Mouse (Mus musculus): Measurements from ENCODE around the gene Camk2d. TPM values are rescaled to one million over a fixed set of nuclear protein-coding genes. Genes with fewer than 3 reads are reported as not detected.

Gene Camk2d
- total RNA-seq, 2 experiments from 2014 or later, result 11.8 to 14.9 TPM

GRCm38 (mm10) chr3:126681051-126681450 lies 84.9 kb downstream of the Camk2d start:
- no peak for ATAC-seq (replicated peaks; ENCODE audit: poor library complexity, severe bottlenecking)

- no peak for ATAC-seq (replicated peaks; ENCODE audit: poor library complexity, severe bottlenecking)
Observed at GRCm38 (mm10) chr3:126681996-126682395, 85.9 kb downstream of the Camk2d start.

DNA sequence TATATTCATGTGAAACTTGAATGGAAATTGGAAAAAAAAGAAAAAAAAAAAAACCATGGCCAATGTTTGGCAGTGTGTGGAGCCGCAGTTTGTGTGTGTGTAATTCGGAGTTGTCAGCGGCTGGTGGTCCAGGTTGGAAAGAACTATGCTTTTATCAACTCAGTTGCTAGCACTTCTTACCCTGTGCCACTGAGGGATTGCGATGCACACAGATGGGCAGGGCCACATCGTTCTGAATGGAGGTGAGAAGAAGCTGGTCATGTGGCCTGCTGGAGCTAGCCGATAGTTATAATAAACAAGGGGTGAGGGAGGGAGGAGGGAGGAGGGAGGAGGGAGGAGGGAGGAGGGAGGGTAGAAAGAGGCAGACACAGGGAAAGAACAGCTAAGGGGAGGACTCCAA lies 89.3 kb downstream of the Camk2d start:
- no peak for ATAC-seq (replicated peaks; ENCODE audit: poor library complexity, severe bottlenecking)

GRCm38 (mm10) chr3:126687150-126687549 lies 91.0 kb downstream of the Camk2d start:
- ATAC-seq (replicated peaks; ENCODE audit: poor library complexity, severe bottlenecking), result no peak

- ATAC-seq (replicated peaks; ENCODE audit: poor library complexity, severe bottlenecking), result no peak
Observed at GRCm38 (mm10) chr3:126688516-126688915, 92.4 kb downstream of the Camk2d start.

DNA sequence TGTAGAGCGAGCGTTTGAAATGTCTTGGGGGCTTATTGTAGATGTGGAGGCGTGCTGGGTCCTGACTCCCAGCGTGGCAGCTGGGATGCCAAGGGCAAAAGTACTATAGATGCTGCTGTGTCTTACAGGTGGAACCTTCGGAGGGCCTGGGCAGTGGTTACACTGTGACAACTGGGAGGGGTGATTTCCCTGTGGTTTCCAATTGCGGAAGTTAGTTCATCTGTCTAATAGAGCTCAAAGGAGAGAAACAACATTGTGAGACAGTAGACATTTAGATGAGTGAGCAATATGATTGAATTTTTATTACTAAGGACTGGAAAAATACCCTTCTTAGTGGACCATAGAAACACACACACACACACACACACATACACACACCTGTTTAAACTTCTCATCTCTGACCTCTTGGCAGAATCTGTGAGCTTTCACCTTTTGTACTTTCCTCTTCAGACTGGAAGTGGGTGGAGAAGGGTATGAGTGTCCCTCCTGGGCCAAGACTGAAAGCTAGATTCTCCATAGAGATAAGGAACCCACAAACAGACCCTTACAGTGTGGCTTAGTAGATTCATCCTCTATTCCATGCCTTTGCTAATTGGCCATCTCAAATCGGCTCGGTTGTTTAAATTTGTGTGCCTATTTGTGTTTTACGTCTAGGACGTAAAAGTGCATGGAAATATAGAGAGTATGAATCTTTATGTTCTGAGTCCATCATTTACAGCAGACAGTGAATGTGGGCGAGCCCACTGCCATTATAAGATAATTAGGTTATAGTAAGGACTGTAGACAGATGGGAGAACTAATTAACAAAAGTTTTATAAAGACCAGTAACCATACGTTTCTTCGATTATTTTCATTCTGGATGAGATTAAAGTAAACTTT lies 94.8 kb downstream of the Camk2d start:
- ATAC-seq (replicated peaks; ENCODE audit: poor library complexity, severe bottlenecking), result peak; percentile 87

DNA sequence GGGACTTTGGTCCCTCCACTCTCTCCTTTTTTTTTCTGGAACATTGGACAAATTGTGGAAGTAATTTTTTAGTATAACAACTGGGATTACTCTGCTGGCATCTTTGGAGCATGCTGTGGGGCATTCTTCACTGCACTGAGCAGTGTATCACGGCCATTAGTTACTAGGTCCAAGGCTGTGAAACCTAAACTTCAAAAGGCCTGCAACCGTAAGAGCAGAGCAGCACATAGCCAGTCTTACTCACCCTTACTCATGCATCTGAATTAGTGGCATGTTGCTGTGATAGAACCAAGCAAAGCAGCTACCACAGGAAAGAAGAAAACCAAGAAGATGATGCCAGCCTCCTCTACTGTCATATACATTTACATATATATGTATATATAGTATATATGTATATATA lies 95.5 kb downstream of the Camk2d start:
- ATAC-seq (replicated peaks; ENCODE audit: poor library complexity, severe bottlenecking), result no peak

GRCm38 (mm10) chr3:126692797-126693196 lies 96.7 kb downstream of the Camk2d start:
- 0 out of 2 replicates have a peak, but pooled peaks have one; percentile 23 for ATAC-seq (replicated peaks; ENCODE audit: poor library complexity, severe bottlenecking)

DNA sequence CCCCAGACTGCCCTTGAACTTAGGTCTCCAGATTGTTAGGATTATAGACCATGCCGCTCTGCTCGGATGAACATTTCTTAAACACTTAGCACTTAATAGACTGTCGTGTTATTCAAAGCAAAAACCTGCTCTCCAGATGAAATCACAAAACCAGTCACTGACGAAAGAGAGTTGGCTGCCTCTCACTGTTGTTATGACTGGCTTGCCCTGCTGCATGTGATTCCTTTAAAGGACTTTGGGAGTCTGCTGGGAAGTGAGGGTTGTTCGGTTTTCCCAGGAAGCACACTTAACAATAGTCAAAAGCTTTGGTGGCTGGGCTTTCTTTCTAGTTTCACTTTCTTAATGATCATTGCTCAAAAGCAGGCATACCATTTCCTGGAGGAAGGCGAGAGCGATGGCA lies 97.2 kb downstream of the Camk2d start:
- no peak for ATAC-seq (replicated peaks; ENCODE audit: poor library complexity, severe bottlenecking)

DNA sequence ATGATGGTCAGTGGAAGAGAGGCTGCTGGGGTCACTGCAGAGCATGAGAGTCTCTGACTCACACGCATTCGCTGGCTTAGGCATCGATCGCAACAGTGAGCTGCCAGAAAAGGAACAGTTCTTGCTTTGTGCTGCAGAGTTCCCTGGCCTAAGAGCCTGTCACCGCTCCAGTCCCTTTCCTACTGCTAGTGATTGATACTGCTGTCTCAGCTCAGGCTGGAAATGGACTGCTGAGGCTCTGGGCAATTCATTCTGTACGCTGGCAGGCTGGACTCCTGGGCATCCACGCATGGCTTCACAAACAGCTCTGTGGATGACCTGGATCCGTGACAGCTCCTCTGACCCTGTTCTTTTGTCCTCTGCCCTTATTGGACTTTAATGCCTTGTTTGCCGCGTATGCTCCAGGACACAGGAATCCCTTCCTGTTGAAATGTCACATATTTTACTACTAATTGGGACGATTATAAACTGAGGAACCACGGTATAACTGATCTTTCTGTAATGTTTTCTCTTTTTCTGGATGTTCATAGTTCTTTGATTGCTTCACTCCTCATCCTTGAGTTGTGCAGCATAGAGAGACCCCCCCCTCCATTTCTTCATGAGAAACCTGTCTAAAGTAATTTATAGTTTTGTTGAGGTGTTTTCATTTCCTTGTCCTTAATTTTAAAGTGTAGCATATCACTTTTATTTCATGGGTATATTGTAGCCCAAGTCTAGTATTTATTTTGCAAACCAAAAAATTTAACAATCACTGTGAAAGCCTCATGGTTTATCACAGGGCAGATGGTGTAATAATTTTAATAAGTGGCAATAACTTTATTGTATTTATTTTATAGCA lies 99.6 kb downstream of the Camk2d start:
- ATAC-seq (replicated peaks; ENCODE audit: poor library complexity, severe bottlenecking), result no peak

DNA sequence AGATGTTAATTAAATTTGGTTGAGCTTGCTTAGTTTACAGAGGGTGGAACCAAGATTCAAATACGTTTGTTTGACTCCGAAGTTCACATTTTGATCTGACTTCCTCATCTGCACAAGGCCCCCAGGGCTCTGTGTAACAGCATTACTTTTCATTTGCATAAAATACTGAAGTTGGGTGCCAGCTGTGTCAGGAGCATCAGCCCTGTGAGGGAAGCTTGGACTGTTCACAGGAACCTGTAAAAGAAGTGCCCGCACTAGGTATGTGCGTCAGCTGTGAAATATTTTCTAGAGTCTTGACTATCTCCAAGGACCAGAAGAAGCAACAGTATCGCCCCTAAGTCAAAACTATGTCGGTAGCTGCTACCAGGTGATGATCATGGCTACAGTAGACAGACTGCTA lies 100.5 kb downstream of the Camk2d start:
- ATAC-seq (replicated peaks; ENCODE audit: poor library complexity, severe bottlenecking), result peak; percentile 81

GRCm38 (mm10) chr3:126699740-126700139 lies 103.6 kb downstream of the Camk2d start:
- no peak for ATAC-seq (replicated peaks; ENCODE audit: poor library complexity, severe bottlenecking)

DNA sequence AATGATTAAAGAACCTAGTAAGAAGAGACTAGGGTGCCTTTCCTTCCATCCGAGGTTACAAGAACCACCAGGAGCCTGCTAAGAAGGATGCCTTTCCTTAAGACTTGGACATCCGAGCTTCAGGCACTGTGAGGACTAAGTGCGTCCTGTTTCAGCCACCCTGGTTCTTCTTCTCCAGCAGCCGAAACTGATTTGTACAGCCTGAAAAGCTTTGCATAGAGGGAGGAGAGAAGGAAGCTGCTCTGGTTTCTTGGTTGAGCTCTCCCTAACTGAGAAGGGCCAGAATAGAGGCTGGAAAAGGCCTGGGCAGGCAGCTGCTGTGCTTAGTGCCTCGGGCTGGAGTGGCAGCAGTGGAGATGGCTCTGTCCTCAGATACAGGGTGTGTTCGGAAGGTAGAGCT lies 105.0 kb downstream of the Camk2d start:
- ATAC-seq (replicated peaks; ENCODE audit: poor library complexity, severe bottlenecking), result no peak

DNA sequence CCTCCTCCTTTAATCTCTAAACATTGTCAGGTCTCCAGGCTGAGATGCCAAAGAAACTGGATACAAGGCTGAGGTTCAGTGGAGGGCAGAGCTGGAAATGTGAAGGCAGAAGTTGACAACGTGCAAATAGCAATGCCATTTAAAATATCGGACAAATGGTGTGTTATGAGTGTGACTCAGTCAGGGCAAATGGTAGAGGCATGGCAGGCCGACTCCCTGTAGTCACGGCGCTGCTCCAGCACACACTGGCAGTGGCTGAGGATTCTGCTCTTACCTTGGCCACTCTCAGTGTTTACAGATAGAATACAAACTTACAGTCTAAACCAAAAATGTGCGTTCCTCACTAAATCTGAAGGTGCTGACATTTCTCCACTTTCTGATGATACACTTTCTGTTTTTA lies 105.5 kb downstream of the Camk2d start:
- ATAC-seq (replicated peaks; ENCODE audit: poor library complexity, severe bottlenecking), result no peak

- no peak for ATAC-seq (replicated peaks; ENCODE audit: poor library complexity, severe bottlenecking)
Observed at GRCm38 (mm10) chr3:126705490-126705889, 109.4 kb downstream of the Camk2d start.

GRCm38 (mm10) chr3:126714281-126714680 lies 118.2 kb downstream of the Camk2d start:
- ATAC-seq (replicated peaks; ENCODE audit: poor library complexity, severe bottlenecking), result no peak

DNA sequence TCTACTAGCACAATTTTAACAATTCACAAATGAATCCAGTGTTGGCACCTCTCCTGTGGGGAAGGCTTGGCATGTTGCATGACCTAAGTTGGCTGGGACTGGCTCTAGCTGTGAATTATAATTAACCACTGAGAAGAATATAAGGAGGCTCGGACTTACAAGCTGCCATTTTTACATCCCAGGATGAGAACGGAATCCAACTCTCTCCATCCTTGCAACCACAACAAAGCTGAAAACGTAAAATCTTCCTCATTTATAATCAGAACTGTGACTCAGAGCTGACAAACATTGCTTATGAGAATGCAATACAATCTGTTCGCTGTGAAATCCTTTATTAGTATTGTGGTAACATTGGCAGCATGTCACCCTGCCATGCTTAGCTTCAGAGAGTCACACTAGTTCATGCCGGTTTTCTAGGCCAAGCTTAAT lies 126.9 kb downstream of the Camk2d start:
- ATAC-seq (replicated peaks; ENCODE audit: poor library complexity, severe bottlenecking), result no peak

GRCm38 (mm10) chr3:126723458-126723857 lies 127.4 kb downstream of the Camk2d start:
- no peak for ATAC-seq (replicated peaks; ENCODE audit: poor library complexity, severe bottlenecking)

DNA sequence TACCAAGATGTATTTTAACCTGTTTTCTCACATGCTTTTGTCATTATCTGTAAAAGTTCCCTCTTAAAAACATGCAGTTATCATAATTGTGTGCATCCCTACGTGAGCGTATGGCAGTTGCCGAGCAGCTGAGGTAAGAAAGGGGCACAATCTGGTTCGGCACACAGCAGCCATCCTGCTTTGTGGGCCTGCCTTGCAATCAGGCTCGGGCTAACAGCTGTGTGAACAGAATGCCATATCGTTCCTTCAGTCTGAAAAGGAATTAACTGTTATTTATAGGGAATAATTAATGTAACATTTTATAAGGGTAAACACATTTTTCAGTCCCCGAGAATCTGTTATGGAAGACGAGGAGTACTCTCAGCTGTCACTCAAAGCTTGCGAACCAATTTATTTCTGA lies 129.5 kb downstream of the Camk2d start:
- ATAC-seq (replicated peaks; ENCODE audit: poor library complexity, severe bottlenecking), result no peak

- ATAC-seq (replicated peaks; ENCODE audit: poor library complexity, severe bottlenecking), result no peak
Observed at GRCm38 (mm10) chr3:126727387-126727786, 131.3 kb downstream of the Camk2d start.

DNA sequence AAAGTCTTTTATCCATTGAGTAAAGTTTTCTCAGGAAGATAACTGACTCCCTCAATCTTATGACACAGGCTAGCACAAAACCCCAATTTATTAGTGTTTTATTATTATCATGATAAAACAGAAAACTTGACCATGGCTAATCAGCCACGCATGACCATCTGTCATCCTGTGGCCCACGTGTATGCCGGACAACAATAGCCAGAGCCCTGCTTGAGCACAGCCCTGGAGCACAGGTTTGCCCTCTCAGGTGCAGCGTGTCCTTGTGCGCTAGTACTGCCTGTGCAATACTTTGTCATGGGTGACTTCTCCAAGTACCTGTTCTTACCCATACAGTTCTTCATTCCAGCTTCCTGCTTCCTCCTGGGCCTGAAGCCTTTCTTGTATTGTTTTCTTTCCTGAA lies 134.3 kb downstream of the Camk2d start:
- no peak for ATAC-seq (replicated peaks; ENCODE audit: poor library complexity, severe bottlenecking)
